Mouse (Mus musculus) lung, embryonic 16.5 days (tissue): Measurements from ENCODE around the gene Slc39a9. TPM values are rescaled to one million over a fixed set of nuclear protein-coding genes. Genes with fewer than 3 reads are reported as not detected.
A peak's percentile ranks its signal among the peaks of the same experiment; 100 is the strongest.

Experiments used
- ATAC-seq: fragments of 200-750 bp; cut with Nextera tagmentation; 2 replicates; pipeline ENCODE4 v1.8.0; 2017; ENCODE audit warnings: low read depth, mild to moderate bottlenecking, moderate library complexity
- H3K27ac ChIP-seq: fragments of 300-500 bp; sonication (generic); 2 replicates; pipeline ENCODE4 v1.5.1; 2014; ENCODE audit warnings: mild to moderate bottlenecking, control low read depth, low read length
- H3K27me3 ChIP-seq: fragments of 300-500 bp; sonication (generic); 2 replicates; pipeline ENCODE4 v1.6.1; 2014; ENCODE audit warnings: low read depth, low read length, mixed read lengths; ENCODE audit not compliant: control insufficient read depth, insufficient read depth
- H3K36me3 ChIP-seq: fragments of 300-500 bp; sonication (generic); 2 replicates; pipeline ENCODE4 v1.6.1; 2014; ENCODE audit warnings: low read length; ENCODE audit not compliant: control insufficient read depth, insufficient read depth
- H3K4me1 ChIP-seq: fragments of 300-500 bp; sonication (generic); replicated peaks from 2 replicates; pipeline ENCODE4 v1.6.1; 2014; ENCODE audit warnings: low read length, mixed read lengths; ENCODE audit not compliant: control insufficient read depth, insufficient read depth
- H3K4me2 ChIP-seq: fragments of 300-500 bp; sonication (generic); 2 replicates; pipeline ENCODE4 v1.6.1; 2014; ENCODE audit warnings: low read depth, low read length, control low read depth
- H3K4me3 ChIP-seq: fragments of 300-500 bp; sonication (generic); 2 replicates; pipeline ENCODE4 v1.5.1; 2014; ENCODE audit warnings: mild to moderate bottlenecking, low read length, control low read depth
- H3K9ac ChIP-seq: fragments of 300-500 bp; sonication (generic); 2 replicates; pipeline ENCODE4 v1.6.1; 2014; ENCODE audit warnings: low read length, control low read depth
- H3K9me3 ChIP-seq: fragments of 300-500 bp; sonication (generic); 2 replicates; pipeline ENCODE4 v1.6.1; 2016; ENCODE audit warnings: low read length; ENCODE audit not compliant: control insufficient read depth
- WGBS: fragments of 180-500 bp; shearing (Covaris S2); extraction: QIAGEN DNeasy Blood & Tissue Kit; methylation state at CpG from one replicate; pipeline ENCODE4 v1.1.7; 2014; 5-methylcytosine and 5-hydroxymethylcytosine counted together
- polyA plus RNA-seq: library from polyadenylated mRNA; unstranded; fragments of >200 nt; fragmentation: Nextera tagmentation; extraction: Ambion mirVana; gene quantifications from 2 replicates; pipeline ENCODE4 v1.2.1, GENCODE M21; 2015

Slc39a9 gene
- polyA plus RNA-seq, 1 experiment from 2014 or later, result 30.4 TPM

- peak overlapping the region; percentile 83 for H3K27ac ChIP-seq
- no peak overlapping the region for H3K4me3 ChIP-seq
- no peaks in the 10 kb centered on the region for H3K27me3 ChIP-seq
- peaks cover 36% of the 10 kb centered on the region for H3K4me1 ChIP-seq
- no peaks in the 10 kb centered on the region for H3K36me3 ChIP-seq
- H3K9me3 ChIP-seq, result no peaks in the 10 kb centered on the region
- 0 out of 2 replicates have a peak overlapping the region, but pooled peaks have one; percentile 5 for H3K9ac ChIP-seq
- 2% methylated on average over 4 of the region's 4 CpGs for WGBS
- H3K4me2 ChIP-seq, result no peak overlapping the region
- peak; percentile 78 for ATAC-seq
Measured at GRCm38 (mm10) chr12:80603566-80603965, 40.1 kb upstream of the Slc39a9 start.

DNA sequence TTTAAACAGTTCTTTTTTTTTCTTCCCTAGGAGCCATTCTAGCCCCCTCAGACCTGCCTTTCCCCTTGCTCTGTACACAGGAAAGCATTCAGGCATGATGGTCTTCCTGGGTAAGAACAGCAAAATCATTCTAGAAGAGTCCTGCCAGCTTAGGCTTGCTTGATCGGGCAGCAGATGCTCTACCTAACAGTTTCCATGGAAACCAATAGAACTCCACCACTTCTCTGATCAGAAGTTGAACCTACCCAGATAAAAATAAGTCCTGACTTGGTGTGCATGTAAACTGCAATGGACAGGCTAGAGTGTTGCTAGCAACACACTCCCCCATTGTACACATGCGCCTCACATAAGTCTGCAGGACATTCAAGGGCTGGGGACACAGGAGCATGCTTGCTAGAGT, 39.5 kb upstream of the Slc39a9 start:
- WGBS, result 71% methylated on average over 2 of the region's 2 CpGs
- Histone ChIP-seq H3K4me1 (peaks cover 30% of the 10 kb centered on the region), H3K9ac (no peak overlapping the region), H3K27me3 (no peaks in the 10 kb centered on the region), H3K4me3 (no peak overlapping the region), H3K4me2 (no peak overlapping the region), H3K36me3 (no peaks in the 10 kb centered on the region), H3K9me3 (no peaks in the 10 kb centered on the region), H3K27ac (peak overlapping the region; percentile 83)
- no peak for ATAC-seq

- H3K27me3 ChIP-seq, result no peaks in the 10 kb centered on the region
- H3K4me3 ChIP-seq, result no peak overlapping the region
- no peak overlapping the region for H3K9ac ChIP-seq
- no peak for ATAC-seq
- 77% methylated on average over 1 of the region's 1 CpGs for WGBS
- no peaks in the 10 kb centered on the region for H3K36me3 ChIP-seq
- H3K9me3 ChIP-seq, result no peaks in the 10 kb centered on the region
- H3K27ac ChIP-seq, result no peak overlapping the region
- no peak overlapping the region for H3K4me2 ChIP-seq
- peaks cover 13% of the 10 kb centered on the region for H3K4me1 ChIP-seq
Measured at GRCm38 (mm10) chr12:80608576-80608975, 35.1 kb upstream of the Slc39a9 start.

DNA sequence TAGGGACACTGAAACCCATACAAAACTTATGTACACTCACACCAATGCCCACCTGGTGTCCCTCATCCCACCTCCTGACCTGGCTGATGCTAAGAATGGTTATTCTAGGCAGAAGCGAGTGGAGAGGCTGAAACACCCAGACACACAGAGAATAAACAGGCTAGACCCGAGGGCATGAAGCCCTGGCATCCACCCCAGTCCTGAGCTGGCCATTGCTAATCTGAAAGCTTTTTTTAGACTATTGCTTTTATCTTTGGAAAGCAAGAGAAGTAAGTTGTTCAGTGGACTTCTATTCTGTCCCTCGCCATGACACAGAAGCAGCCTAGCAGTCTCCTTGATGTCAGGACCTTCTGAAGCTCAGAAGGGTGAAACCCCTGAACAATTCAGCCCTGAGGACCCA, 33.8 kb upstream of the Slc39a9 start:
- no peak overlapping the region for H3K4me3 ChIP-seq
- no peak overlapping the region for H3K27ac ChIP-seq
- WGBS, result 64% methylated on average over 3 of the region's 3 CpGs
- H3K4me2 ChIP-seq, result no peak overlapping the region
- H3K9ac ChIP-seq, result no peak overlapping the region
- no peak for ATAC-seq
- no peaks in the 10 kb centered on the region for H3K4me1 ChIP-seq
- no peaks in the 10 kb centered on the region for H3K27me3 ChIP-seq
- no peaks in the 10 kb centered on the region for H3K36me3 ChIP-seq
- no peaks in the 10 kb centered on the region for H3K9me3 ChIP-seq

DNA sequence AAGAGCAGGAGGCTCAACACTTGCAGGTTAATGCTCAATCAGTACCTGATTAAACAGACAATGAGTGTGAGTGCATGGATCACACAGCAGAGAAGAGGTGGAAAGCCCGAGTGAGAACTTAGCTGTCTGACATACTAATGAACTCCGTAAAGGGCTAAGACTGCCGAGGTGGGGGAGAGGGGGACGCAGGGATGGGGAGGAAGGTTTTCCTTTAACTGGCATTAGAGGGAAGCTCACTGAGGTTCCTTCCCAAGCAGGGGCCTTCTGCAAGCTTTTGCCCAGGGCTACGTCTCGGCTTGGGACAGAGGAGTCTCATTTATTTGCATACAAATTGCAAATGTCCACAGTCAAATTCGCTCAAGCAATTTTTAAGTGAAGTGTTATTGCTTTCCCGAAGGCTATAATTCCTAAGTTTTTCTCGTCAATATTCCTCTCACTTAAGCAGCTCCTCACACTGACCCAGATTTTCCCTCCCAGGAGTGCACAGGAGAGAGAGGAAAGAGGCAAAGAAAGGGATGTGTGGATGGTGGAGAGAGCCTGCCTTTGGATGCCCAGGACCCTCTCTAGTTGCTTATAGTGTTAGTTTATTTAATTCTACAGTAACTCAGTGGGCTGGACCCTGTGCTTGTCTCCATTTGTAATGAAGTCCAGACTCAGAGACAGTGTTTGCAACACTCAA, 31.4 kb upstream of the Slc39a9 start:
- 46% methylated on average over 9 of the region's 9 CpGs for WGBS
- no peak for ATAC-seq

DNA sequence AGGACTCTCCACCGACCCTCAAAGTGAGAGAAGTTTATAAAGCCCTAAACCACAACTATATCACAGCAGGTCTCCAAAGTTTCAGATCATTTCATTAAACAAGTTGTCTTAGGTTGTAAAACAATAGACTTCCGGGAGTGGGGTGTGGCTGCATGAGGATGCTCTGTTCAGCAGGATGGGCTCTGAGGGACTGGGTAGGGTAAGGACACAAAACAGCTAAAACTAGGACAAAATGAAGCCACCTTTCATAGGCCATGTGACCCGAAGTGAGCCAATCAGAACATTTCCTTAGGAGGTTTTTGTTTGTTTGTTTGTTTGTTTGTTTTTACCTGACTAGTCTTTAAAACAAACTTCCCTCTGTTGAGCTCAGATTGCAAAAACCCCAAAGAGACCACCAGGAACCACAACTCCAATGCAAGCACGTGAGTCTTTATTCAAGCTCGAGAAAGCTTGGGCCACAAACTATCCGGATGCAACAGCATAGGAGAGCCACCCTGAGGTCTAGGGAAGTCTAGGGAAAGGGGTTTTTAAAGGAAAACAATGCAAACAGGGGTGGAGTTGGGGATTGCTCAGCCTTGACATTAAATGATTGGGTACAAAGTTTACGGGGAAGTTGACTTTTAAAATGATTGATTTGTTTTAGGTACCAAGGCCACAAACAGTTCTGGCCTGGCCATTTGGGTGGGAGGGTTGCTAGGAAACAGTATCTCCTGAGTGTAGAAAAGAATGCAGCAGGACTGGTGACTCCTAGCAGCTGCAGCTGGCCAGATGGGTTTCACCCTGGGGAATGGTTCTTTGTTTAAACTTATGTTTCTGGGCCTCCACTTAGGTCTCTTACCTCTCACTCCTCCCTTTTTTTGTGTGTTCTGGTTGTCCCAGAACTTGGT, 28.1 kb upstream of the Slc39a9 start:
- Histone ChIP-seq H3K4me3 (no peak overlapping the region), H3K9ac (no peak overlapping the region), H3K4me2 (no peak overlapping the region), H3K27me3 (no peaks in the 10 kb centered on the region), H3K9me3 (no peaks in the 10 kb centered on the region), H3K27ac (0 out of 2 replicates have a peak overlapping the region, but pooled peaks have one; percentile 45), H3K4me1 (peaks cover 3% of the 10 kb centered on the region; the same call in 1 of the 2 replicates), H3K36me3 (no peaks in the 10 kb centered on the region)
- 38% methylated on average over 7 of the region's 7 CpGs for WGBS
- peak; percentile 54 for ATAC-seq

More for the DNA sequence above, 31.4 kb upstream of the Slc39a9 start:
- no peaks in the 10 kb centered on the region for H3K27me3 ChIP-seq
- no peak overlapping the region for H3K27ac ChIP-seq
- H3K9ac ChIP-seq, result no peak overlapping the region
- H3K4me3 ChIP-seq, result no peak overlapping the region
- peaks cover 3% of the 10 kb centered on the region; the same call in 1 of the 2 replicates for H3K4me1 ChIP-seq
- H3K4me2 ChIP-seq, result no peak overlapping the region
- no peaks in the 10 kb centered on the region for H3K9me3 ChIP-seq
- no peaks in the 10 kb centered on the region for H3K36me3 ChIP-seq

DNA sequence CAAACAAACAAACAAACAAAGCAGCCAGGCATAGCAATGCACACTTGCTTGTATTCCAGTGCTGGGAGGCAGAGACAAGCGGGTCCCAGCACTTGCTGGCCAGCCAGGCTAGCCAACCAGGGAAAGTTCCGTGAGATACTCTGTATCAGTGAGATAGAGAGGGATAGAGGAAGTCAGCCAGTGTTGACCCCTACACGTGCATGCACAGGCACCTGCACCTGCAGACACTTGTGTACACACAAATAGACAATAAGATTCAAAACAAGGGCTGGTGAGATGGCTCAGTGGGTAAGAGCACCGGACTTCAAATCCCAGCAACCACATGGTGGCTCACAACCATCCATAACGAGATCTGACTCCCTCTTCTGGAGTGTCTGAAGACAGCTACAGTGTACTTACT, 23.2 kb upstream of the Slc39a9 start:
- WGBS, result 69% methylated on average over 5 of the region's 5 CpGs
- peaks cover 3% of the 10 kb centered on the region; the same call in 1 of the 2 replicates for H3K4me1 ChIP-seq
- no peaks in the 10 kb centered on the region for H3K9me3 ChIP-seq
- H3K4me3 ChIP-seq, result no peak overlapping the region
- H3K9ac ChIP-seq, result no peak overlapping the region
- H3K36me3 ChIP-seq, result no peaks in the 10 kb centered on the region
- no peak overlapping the region for H3K4me2 ChIP-seq
- no peak for ATAC-seq
- H3K27ac ChIP-seq, result no peak overlapping the region
- H3K27me3 ChIP-seq, result no peaks in the 10 kb centered on the region

GRCm38 (mm10) chr12:80631790-80632189, 11.9 kb upstream of the Slc39a9 start:
- no peak overlapping the region for H3K4me3 ChIP-seq
- H3K4me1 ChIP-seq, result no peaks in the 10 kb centered on the region
- peaks cover 25% of the 10 kb centered on the region for H3K36me3 ChIP-seq
- no peak for ATAC-seq
- WGBS, result 82% methylated on average over 5 of the region's 5 CpGs
- no peak overlapping the region for H3K27ac ChIP-seq
- H3K4me2 ChIP-seq, result no peak overlapping the region
- H3K27me3 ChIP-seq, result no peaks in the 10 kb centered on the region
- no peaks in the 10 kb centered on the region for H3K9me3 ChIP-seq
- no peak overlapping the region for H3K9ac ChIP-seq
